Mouse (Mus musculus) C2C12 (cell line): ENCODE measurements around the gene March4.

Source experiments
- CTCF ChIP-seq: IDR thresholded peaks from one replicate; pipeline ENCODE4 v1.5.1; 2011; ENCODE audit not compliant: control insufficient read depth, insufficient read depth, insufficient read length
- MYOD1 ChIP-seq: IDR thresholded peaks from one replicate; pipeline ENCODE4 v1.6.1; 2011; ENCODE audit warnings: low read depth; ENCODE audit not compliant: control insufficient read depth, insufficient read length
- MYOG ChIP-seq: IDR thresholded peaks from one replicate; pipeline ENCODE4 v1.6.1; 2011; ENCODE audit not compliant: control insufficient read depth, insufficient read length; ENCODE audit errors: extremely low read depth
- USF1 ChIP-seq: IDR thresholded peaks from one replicate; pipeline ENCODE4 v1.6.1; 2011; ENCODE audit warnings: low read depth, mild to moderate bottlenecking, control low read depth, moderate library complexity

DNA sequence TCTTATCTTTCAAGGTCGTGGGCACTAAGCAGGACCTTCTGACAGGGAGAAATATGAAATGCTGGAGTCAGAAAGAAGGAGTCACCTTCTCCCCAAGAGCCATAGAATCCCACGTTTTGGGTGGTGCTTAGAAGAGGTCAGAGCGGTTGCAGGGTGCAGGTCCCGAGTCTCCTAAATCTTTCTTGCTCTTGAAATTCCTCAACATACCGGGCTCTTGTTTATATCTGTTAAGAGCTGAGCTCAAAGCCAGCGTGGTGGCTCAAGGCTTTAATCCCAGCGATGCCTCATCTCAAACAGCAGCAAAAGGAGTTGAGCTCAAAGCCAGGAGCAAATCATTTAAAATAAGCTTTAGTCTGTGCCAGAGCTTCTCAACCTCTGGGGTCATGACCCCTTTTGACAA, 37.9 kb upstream of the March4 start:
- TF ChIP-seq CTCF (no peak), MYOG (no peak), USF1 (no peak), MYOD1 (no peak)
